Mouse (Mus musculus) neural tube, embryonic 11.5 days (tissue): ENCODE data around the gene Plekhb1. TPM values are rescaled to one million over a fixed set of nuclear protein-coding genes. Genes with fewer than 3 reads are reported as not detected.

ENCODE experiments used
- ATAC-seq: fragments of 200-750 bp; cut with Nextera tagmentation; 2 replicates; pipeline ENCODE4 v1.8.0; 2017; ENCODE audit warnings: moderate number of reproducible peaks, mild to moderate bottlenecking, moderate TSS enrichment, moderate library complexity; ENCODE audit not compliant: insufficient read depth, low FRiP score, low TSS enrichment
- DNase-seq: peaks from one replicate; pipeline ENCODE4 v3.0.0-alpha.2; 2015; ENCODE audit warnings: low spot score
- H3K27ac ChIP-seq: fragments of 300-500 bp; sonication (generic); 2 replicates; pipeline ENCODE4 v1.5.1; 2014; ENCODE audit warnings: low read depth, mild to moderate bottlenecking, low read length
- H3K27me3 ChIP-seq: fragments of 300-500 bp; sonication (generic); 2 replicates; pipeline ENCODE4 v1.6.1; 2014; ENCODE audit warnings: mild to moderate bottlenecking, low read length, mixed read lengths; ENCODE audit not compliant: control insufficient read depth, insufficient read depth
- H3K36me3 ChIP-seq: fragments of 300-500 bp; sonication (generic); 2 replicates; pipeline ENCODE4 v1.6.1; 2014; ENCODE audit warnings: mild to moderate bottlenecking, low read length, moderate library complexity, mixed read lengths; ENCODE audit not compliant: control insufficient read depth, insufficient read depth
- H3K4me1 ChIP-seq: fragments of 300-500 bp; sonication (generic); 2 replicates; pipeline ENCODE4 v1.6.1; 2014; ENCODE audit warnings: low read length, mixed read lengths; ENCODE audit not compliant: control insufficient read depth, insufficient read depth
- H3K4me2 ChIP-seq: fragments of 300-500 bp; sonication (generic); 2 replicates; pipeline ENCODE4 v1.6.1; 2014; ENCODE audit warnings: low read depth, mild to moderate bottlenecking, moderate library complexity
- H3K4me3 ChIP-seq: fragments of 300-500 bp; sonication (generic); 2 replicates; pipeline ENCODE4 v1.5.1; 2014; ENCODE audit warnings: low read depth, low read length
- H3K9ac ChIP-seq: fragments of 300-500 bp; sonication (generic); 2 replicates; pipeline ENCODE4 v1.6.1; 2014; ENCODE audit warnings: mild to moderate bottlenecking, low read length
- H3K9me3 ChIP-seq: fragments of 300-500 bp; sonication (generic); 2 replicates; pipeline ENCODE4 v1.6.1; 2016; ENCODE audit warnings: low read length; ENCODE audit not compliant: control insufficient read depth
- WGBS: fragments of 180-500 bp; shearing (Covaris S2); extraction: QIAGEN DNeasy Blood & Tissue Kit; methylation state at CpG from one replicate; pipeline ENCODE4 v1.1.7; 2014; 5-methylcytosine and 5-hydroxymethylcytosine counted together
- polyA plus RNA-seq: library from polyadenylated mRNA; unstranded; fragments of >200 nt; fragmentation: Nextera tagmentation; extraction: Ambion mirVana; gene quantifications from 2 replicates; pipeline ENCODE4 v1.2.1, GENCODE M21; 2014

Plekhb1 gene
- polyA plus RNA-seq, 1 experiment from 2014 or later, result 8.4 TPM

- Histone ChIP-seq H3K4me3 (no peak overlapping the region), H3K9ac (no peak overlapping the region; the same call in 1 of the 2 replicates), H3K27ac (no peak overlapping the region), H3K4me2 (no peak overlapping the region), H3K27me3 (no peaks in the 10 kb centered on the region), H3K4me1 (peaks cover 11% of the 10 kb centered on the region; the same call in 1 of the 2 replicates), H3K9me3 (no peaks in the 10 kb centered on the region), H3K36me3 (no peaks in the 10 kb centered on the region)
- ATAC-seq (no peak), DNase-seq (no peak)
- 81% methylated on average over 6 of the region's 6 CpGs for WGBS
Observed at GRCm38 (mm10) chr7:100650421-100650820, 11.8 kb downstream of the Plekhb1 start.

- H3K4me3 ChIP-seq, result no peak overlapping the region
- H3K36me3 ChIP-seq, result no peaks in the 10 kb centered on the region
- DNase-seq (no peak), ATAC-seq (no peak)
- peaks cover 11% of the 10 kb centered on the region; the same call in 1 of the 2 replicates for H3K4me1 ChIP-seq
- WGBS, result 71% methylated on average over 8 of the region's 8 CpGs
- no peak overlapping the region for H3K27ac ChIP-seq
- H3K9ac ChIP-seq, result no peak overlapping the region; the same call in 1 of the 2 replicates
- H3K9me3 ChIP-seq, result no peaks in the 10 kb centered on the region
- H3K27me3 ChIP-seq, result no peaks in the 10 kb centered on the region
- H3K4me2 ChIP-seq, result no peak overlapping the region
Observed at GRCm38 (mm10) chr7:100649826-100650225, 12.4 kb downstream of the Plekhb1 start.

GRCm38 (mm10) chr7:100649095-100649494, 13.1 kb downstream of the Plekhb1 start:
- 81% methylated on average over 4 of the region's 4 CpGs for WGBS
- Histone ChIP-seq H3K27ac (no peak overlapping the region), H3K4me1 (peaks cover 6% of the 10 kb centered on the region; the same call in 1 of the 2 replicates), H3K9me3 (no peaks in the 10 kb centered on the region), H3K4me2 (no peak overlapping the region), H3K9ac (no peak overlapping the region), H3K36me3 (no peaks in the 10 kb centered on the region), H3K4me3 (no peak overlapping the region), H3K27me3 (no peaks in the 10 kb centered on the region)
- ATAC-seq (no peak), DNase-seq (no peak)

GRCm38 (mm10) chr7:100645147-100645546, 17.1 kb downstream of the Plekhb1 start:
- DNase-seq, result peak; percentile 76
- H3K4me3 ChIP-seq, result no peak overlapping the region
- 40% methylated on average over 3 of the region's 3 CpGs for WGBS
- no peaks in the 10 kb centered on the region for H3K36me3 ChIP-seq
- no peak overlapping the region for H3K27ac ChIP-seq
- H3K4me1 ChIP-seq, result no peaks in the 10 kb centered on the region
- no peak overlapping the region for H3K9ac ChIP-seq
- no peaks in the 10 kb centered on the region for H3K27me3 ChIP-seq
- ATAC-seq, result no peak
- H3K9me3 ChIP-seq, result no peaks in the 10 kb centered on the region
- H3K4me2 ChIP-seq, result no peak overlapping the region

- no peaks in the 10 kb centered on the region for H3K9me3 ChIP-seq
- no peak overlapping the region for H3K9ac ChIP-seq
- H3K4me2 ChIP-seq, result no peak overlapping the region
- no peak for ATAC-seq
- H3K36me3 ChIP-seq, result no peaks in the 10 kb centered on the region
- no peak overlapping the region for H3K27ac ChIP-seq
- no peak for DNase-seq
- H3K27me3 ChIP-seq, result no peaks in the 10 kb centered on the region
- H3K4me3 ChIP-seq, result no peak overlapping the region
- WGBS, result 97% methylated on average over 4 of the region's 4 CpGs
- no peaks in the 10 kb centered on the region for H3K4me1 ChIP-seq
Observed at GRCm38 (mm10) chr7:100642413-100642812, 19.8 kb downstream of the Plekhb1 start.

- 26% methylated on average over 1 of the region's 1 CpGs for WGBS
- Histone ChIP-seq H3K4me1 (no peaks in the 10 kb centered on the region), H3K9me3 (no peaks in the 10 kb centered on the region), H3K27ac (no peak overlapping the region), H3K27me3 (no peaks in the 10 kb centered on the region), H3K4me3 (no peak overlapping the region), H3K4me2 (no peak overlapping the region), H3K36me3 (no peaks in the 10 kb centered on the region), H3K9ac (no peak overlapping the region)
- ATAC-seq, result no peak
- DNase-seq, result peak; percentile 31
Observed at GRCm38 (mm10) chr7:100637657-100638056, 24.6 kb downstream of the Plekhb1 start.

- Histone ChIP-seq H3K9me3 (no peaks in the 10 kb centered on the region), H3K27ac (no peak overlapping the region), H3K4me3 (no peak overlapping the region), H3K4me1 (no peaks in the 10 kb centered on the region), H3K4me2 (no peak overlapping the region), H3K36me3 (no peaks in the 10 kb centered on the region), H3K9ac (no peak overlapping the region), H3K27me3 (no peaks in the 10 kb centered on the region)
- DNase-seq (no peak), ATAC-seq (no peak)
- WGBS, result 84% methylated on average over 3 of the region's 3 CpGs
Observed at GRCm38 (mm10) chr7:100624538-100624937, 37.7 kb downstream of the Plekhb1 start.

GRCm38 (mm10) chr7:100622277-100622676, 39.9 kb downstream of the Plekhb1 start:
- no peaks in the 10 kb centered on the region for H3K27me3 ChIP-seq
- no peak overlapping the region for H3K27ac ChIP-seq
- H3K4me2 ChIP-seq, result no peak overlapping the region
- ATAC-seq (no peak), DNase-seq (no peak)
- H3K36me3 ChIP-seq, result no peaks in the 10 kb centered on the region
- H3K4me1 ChIP-seq, result no peaks in the 10 kb centered on the region
- no peak overlapping the region for H3K9ac ChIP-seq
- 84% methylated on average over 2 of the region's 2 CpGs for WGBS
- no peak overlapping the region for H3K4me3 ChIP-seq
- no peaks in the 10 kb centered on the region for H3K9me3 ChIP-seq

- no peak overlapping the region for H3K9ac ChIP-seq
- H3K4me1 ChIP-seq, result no peaks in the 10 kb centered on the region
- no peak overlapping the region for H3K4me2 ChIP-seq
- 94% methylated on average over 4 of the region's 4 CpGs for WGBS
- no peaks in the 10 kb centered on the region for H3K9me3 ChIP-seq
- DNase-seq (no peak), ATAC-seq (no peak)
- H3K27ac ChIP-seq, result no peak overlapping the region
- no peaks in the 10 kb centered on the region for H3K27me3 ChIP-seq
- no peaks in the 10 kb centered on the region for H3K36me3 ChIP-seq
- no peak overlapping the region for H3K4me3 ChIP-seq
Observed at GRCm38 (mm10) chr7:100616121-100616857, 45.9 kb downstream of the Plekhb1 start.
